Mouse (Mus musculus): ENCODE measurements around the gene Abhd6. TPM values are rescaled to one million over a fixed set of nuclear protein-coding genes. Genes with fewer than 3 reads are reported as not detected.

Abhd6 gene
- 25.9 and 29.8 TPM in 2 replicates for polyA plus RNA-seq (2015; fragmentation: Nextera tagmentation; extraction: Ambion mirVana)

- peaks cover 34% of the 10 kb centered on the region for H3K27me3 ChIP-seq
- peak within 1 kb of the TSS; percentile 74 for H3K27ac ChIP-seq
- H3K4me2 ChIP-seq, result peak within 1 kb of the TSS; percentile 64
- 1% methylated on average over 37 of the region's 38 CpGs for WGBS
- H3K9ac ChIP-seq, result peak within 1 kb of the TSS; percentile 70
- peak within 1 kb of the TSS; percentile 68 for H3K4me3 ChIP-seq
- ATAC-seq, result peak; percentile 91
- no peaks in the 10 kb centered on the region for H3K9me3 ChIP-seq (replicated peaks)
- peaks cover 16% of the 10 kb centered on the region for H3K4me1 ChIP-seq
- H3K36me3 ChIP-seq (ENCODE audit: poor library complexity, severe bottlenecking), result no peaks in the 10 kb centered on the region
These were observed at the start of gene Abhd6 for GRCm38 (mm10) chr14:8002432-8003092. TSS of gene Abhd6 (plus strand) at chr14:8002902.

DNA sequence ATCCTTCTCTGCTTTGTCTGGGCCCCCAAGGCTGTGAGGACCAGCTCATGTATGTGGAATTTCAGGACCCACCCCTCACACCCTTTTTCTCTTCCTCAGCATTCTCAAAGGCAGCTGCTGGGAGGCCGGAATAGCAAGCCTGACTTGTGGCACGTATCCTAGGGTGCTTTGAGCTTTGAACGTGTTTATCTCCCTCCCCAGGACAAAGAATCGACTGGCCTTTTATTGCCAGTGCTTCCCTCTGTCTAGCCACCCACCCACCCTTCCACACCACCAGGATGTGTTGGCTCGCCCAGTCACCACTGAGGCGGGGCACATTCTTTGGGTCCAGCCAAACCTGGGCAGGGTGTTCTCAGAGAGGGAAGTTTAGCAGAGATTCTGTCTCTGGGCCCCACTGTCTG lies 48.6 kb upstream of the Abhd6 start:
- H3K4me3 ChIP-seq, result no peak overlapping the region
- 32% methylated on average over 6 of the region's 6 CpGs for WGBS
- H3K4me1 ChIP-seq, result peaks cover 20% of the 10 kb centered on the region; the same call in 1 of the 2 replicates
- no peak overlapping the region for H3K4me2 ChIP-seq
- ATAC-seq, result no peak
- H3K27me3 ChIP-seq, result no peaks in the 10 kb centered on the region
- no peaks in the 10 kb centered on the region for H3K9me3 ChIP-seq (replicated peaks)
- H3K27ac ChIP-seq, result no peak overlapping the region
- H3K36me3 ChIP-seq (ENCODE audit: poor library complexity, severe bottlenecking), result peaks cover 29% of the 10 kb centered on the region
- H3K9ac ChIP-seq, result no peak overlapping the region

DNA sequence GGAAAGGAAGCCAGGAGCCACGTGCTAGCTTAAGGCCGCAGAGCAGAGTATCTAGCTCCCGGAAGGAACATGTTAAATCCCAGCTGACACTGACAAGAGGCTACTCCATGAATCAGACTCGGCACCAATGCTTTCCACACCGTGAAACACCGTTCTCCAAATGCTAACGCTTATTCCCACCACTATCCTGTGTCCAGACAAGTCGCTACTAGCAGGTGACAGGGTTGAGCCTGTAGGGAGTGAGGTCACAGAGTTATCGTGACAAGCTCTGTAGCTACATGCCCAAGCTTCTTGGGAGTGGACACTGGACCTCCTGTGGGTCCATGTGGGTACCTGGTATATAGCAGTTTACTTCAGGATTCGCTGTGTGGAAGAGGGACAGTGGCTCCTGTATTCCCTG lies 46.3 kb upstream of the Abhd6 start:
- H3K9ac ChIP-seq, result no peak overlapping the region
- H3K4me3 ChIP-seq, result no peak overlapping the region
- H3K27ac ChIP-seq, result no peak overlapping the region
- WGBS, result 86% methylated on average over 10 of the region's 10 CpGs
- ATAC-seq, result no peak
- H3K9me3 ChIP-seq (replicated peaks), result no peaks in the 10 kb centered on the region
- peaks cover 22% of the 10 kb centered on the region; the same call in 1 of the 2 replicates for H3K4me1 ChIP-seq
- H3K27me3 ChIP-seq, result no peaks in the 10 kb centered on the region
- H3K4me2 ChIP-seq, result no peak overlapping the region
- peaks cover 7% of the 10 kb centered on the region for H3K36me3 ChIP-seq (ENCODE audit: poor library complexity, severe bottlenecking)

DNA sequence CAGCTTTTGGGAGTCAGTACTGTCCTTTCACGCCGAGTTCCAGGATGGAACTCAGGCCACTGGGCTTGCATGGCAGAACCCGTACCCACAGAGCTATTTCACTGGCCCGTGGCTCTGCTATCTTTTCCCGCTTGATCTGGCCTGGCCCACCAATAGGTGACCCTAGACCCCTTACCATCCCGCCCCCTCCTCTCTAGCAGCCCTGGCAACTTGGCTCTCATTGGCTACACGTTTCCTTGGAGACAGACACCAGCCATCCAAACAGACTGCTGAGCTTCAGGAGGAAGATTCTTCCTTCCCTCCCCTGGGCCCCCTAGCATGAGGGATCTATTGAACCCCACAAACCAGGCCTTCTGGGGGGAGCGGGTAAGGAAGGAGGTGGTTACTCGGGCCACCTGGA lies 45.7 kb upstream of the Abhd6 start, which contains the start of gene Gm45521:
TSS of gene Gm45521 (plus strand) at position 240 of the 400 bp plus-strand sequence.
- H3K27me3 ChIP-seq, result no peaks in the 10 kb centered on the region
- H3K4me1 ChIP-seq, result peaks cover 24% of the 10 kb centered on the region; the same call in 1 of the 2 replicates
- peaks cover under 1% of the 10 kb centered on the region; the same call in 1 of the 2 replicates for H3K36me3 ChIP-seq (ENCODE audit: poor library complexity, severe bottlenecking)
- 49% methylated on average over 9 of the region's 9 CpGs for WGBS
- peak; percentile 31; the same call in 1 of the 2 replicates for ATAC-seq
- H3K9me3 ChIP-seq (replicated peaks), result no peaks in the 10 kb centered on the region
- H3K27ac ChIP-seq, result no peak within 1 kb of the TSS
- no peak within 1 kb of the TSS for H3K4me3 ChIP-seq
- no peak within 1 kb of the TSS for H3K9ac ChIP-seq
- no peak within 1 kb of the TSS for H3K4me2 ChIP-seq

DNA sequence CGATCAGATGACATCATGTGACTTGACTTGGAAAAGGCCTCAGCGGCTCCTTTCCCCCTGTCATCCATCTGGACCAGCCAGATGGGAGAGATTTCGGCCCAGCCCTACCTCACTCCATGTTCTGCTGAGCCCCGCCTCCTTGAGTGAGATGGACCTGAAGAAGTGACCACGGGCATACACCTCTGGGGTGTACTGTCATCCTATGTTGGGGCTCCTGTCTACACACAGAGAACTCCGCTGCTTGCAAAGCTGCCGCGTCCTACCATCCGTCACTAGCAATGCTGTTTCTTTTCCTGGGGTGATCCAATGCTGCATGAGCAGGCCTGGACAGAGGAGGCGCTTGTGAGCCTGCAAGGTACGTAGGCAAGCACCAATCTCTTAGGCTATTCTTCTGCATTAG lies 42.1 kb upstream of the Abhd6 start:
- H3K27ac ChIP-seq, result no peak overlapping the region
- WGBS, result 51% methylated on average over 11 of the region's 11 CpGs
- 0 out of 2 replicates have a peak, but pooled peaks cover 9% of the 10 kb centered on the region for H3K4me1 ChIP-seq
- H3K4me3 ChIP-seq, result no peak overlapping the region
- ATAC-seq, result peak; percentile 57
- H3K9me3 ChIP-seq (replicated peaks), result no peaks in the 10 kb centered on the region
- no peak overlapping the region for H3K9ac ChIP-seq
- H3K27me3 ChIP-seq, result 0 out of 2 replicates have a peak, but pooled peaks cover 3% of the 10 kb centered on the region
- H3K36me3 ChIP-seq (ENCODE audit: poor library complexity, severe bottlenecking), result no peaks in the 10 kb centered on the region
- H3K4me2 ChIP-seq, result no peak overlapping the region

DNA sequence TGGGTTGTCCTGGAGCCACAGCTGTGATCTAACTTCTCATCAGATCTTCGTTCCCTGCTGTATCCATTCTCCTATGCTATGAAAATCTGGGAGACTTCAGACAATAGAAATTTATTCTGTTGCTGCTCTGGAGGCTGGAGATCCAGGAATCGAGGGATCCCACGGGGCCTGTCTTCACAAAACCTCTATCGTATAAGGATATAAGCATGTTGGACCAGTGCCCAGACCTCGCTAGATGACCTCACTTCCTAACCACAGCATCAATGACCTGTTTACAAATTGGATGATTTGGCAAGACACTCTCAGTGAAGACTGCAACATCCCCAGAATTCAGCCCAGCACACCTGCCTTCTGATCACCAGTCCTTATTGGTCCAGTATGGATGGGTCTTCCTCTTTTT lies 41.0 kb upstream of the Abhd6 start:
- Histone ChIP-seq H3K9ac (no peak overlapping the region), H3K36me3 (ENCODE audit: poor library complexity, severe bottlenecking) (no peaks in the 10 kb centered on the region), H3K27ac (no peak overlapping the region), H3K4me3 (no peak overlapping the region), H3K4me2 (no peak overlapping the region), H3K27me3 (0 out of 2 replicates have a peak, but pooled peaks cover 3% of the 10 kb centered on the region), H3K9me3 (replicated peaks) (no peaks in the 10 kb centered on the region), H3K4me1 (0 out of 2 replicates have a peak, but pooled peaks cover 9% of the 10 kb centered on the region)
- WGBS, result 44% methylated on average over 5 of the region's 5 CpGs
- ATAC-seq, result no peak

DNA sequence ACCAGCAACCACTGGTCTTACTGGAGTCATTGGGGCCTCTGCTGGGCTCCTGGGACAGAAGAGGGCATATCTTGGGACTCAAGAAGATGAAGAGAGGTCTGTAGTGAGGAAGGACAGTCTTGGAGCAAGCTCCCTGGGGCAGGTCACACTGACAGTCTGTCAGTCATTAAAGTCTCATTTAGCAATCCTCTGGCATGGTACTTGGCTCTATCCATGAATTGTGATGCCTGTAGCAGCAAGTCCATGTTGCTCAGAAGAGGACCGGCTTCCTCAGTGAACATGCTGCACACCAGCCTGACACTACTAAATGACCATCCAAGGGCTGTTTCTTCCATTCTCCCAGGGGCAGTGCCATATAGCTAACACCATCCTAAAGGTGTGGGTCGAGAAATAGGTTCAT lies 40.1 kb upstream of the Abhd6 start:
- no peak overlapping the region for H3K9ac ChIP-seq
- H3K4me2 ChIP-seq, result no peak overlapping the region
- 0 out of 2 replicates have a peak, but pooled peaks cover 4% of the 10 kb centered on the region for H3K4me1 ChIP-seq
- no peak for ATAC-seq
- 78% methylated on average over 2 of the region's 2 CpGs for WGBS
- 0 out of 2 replicates have a peak, but pooled peaks cover 3% of the 10 kb centered on the region for H3K27me3 ChIP-seq
- no peak overlapping the region for H3K27ac ChIP-seq
- no peak overlapping the region for H3K4me3 ChIP-seq
- no peaks in the 10 kb centered on the region for H3K36me3 ChIP-seq (ENCODE audit: poor library complexity, severe bottlenecking)
- H3K9me3 ChIP-seq (replicated peaks), result no peaks in the 10 kb centered on the region

- no peak for ATAC-seq
- Histone ChIP-seq H3K4me3 (no peak overlapping the region), H3K4me1 (0 out of 2 replicates have a peak, but pooled peaks cover 4% of the 10 kb centered on the region), H3K9me3 (replicated peaks) (no peaks in the 10 kb centered on the region), H3K9ac (no peak overlapping the region), H3K27ac (no peak overlapping the region), H3K27me3 (0 out of 2 replicates have a peak, but pooled peaks cover 3% of the 10 kb centered on the region), H3K36me3 (ENCODE audit: poor library complexity, severe bottlenecking) (no peaks in the 10 kb centered on the region), H3K4me2 (no peak overlapping the region)
- 70% methylated on average over 7 of the region's 7 CpGs for WGBS
These were observed 39.5 kb upstream of the Abhd6 start for GRCm38 (mm10) chr14:7963160-7963559.

GRCm38 (mm10) chr14:7964219-7964889 lies 38.3 kb upstream of the Abhd6 start:
- no peak overlapping the region for H3K4me2 ChIP-seq
- no peak overlapping the region for H3K9ac ChIP-seq
- H3K9me3 ChIP-seq (replicated peaks), result no peaks in the 10 kb centered on the region
- WGBS, result 54% methylated on average over 11 of the region's 11 CpGs
- H3K27me3 ChIP-seq, result 0 out of 2 replicates have a peak, but pooled peaks cover 3% of the 10 kb centered on the region
- peak; percentile 75 for ATAC-seq
- H3K4me1 ChIP-seq, result 0 out of 2 replicates have a peak, but pooled peaks cover 4% of the 10 kb centered on the region
- H3K36me3 ChIP-seq (ENCODE audit: poor library complexity, severe bottlenecking), result no peaks in the 10 kb centered on the region
- H3K27ac ChIP-seq, result no peak overlapping the region
- H3K4me3 ChIP-seq, result no peak overlapping the region

DNA sequence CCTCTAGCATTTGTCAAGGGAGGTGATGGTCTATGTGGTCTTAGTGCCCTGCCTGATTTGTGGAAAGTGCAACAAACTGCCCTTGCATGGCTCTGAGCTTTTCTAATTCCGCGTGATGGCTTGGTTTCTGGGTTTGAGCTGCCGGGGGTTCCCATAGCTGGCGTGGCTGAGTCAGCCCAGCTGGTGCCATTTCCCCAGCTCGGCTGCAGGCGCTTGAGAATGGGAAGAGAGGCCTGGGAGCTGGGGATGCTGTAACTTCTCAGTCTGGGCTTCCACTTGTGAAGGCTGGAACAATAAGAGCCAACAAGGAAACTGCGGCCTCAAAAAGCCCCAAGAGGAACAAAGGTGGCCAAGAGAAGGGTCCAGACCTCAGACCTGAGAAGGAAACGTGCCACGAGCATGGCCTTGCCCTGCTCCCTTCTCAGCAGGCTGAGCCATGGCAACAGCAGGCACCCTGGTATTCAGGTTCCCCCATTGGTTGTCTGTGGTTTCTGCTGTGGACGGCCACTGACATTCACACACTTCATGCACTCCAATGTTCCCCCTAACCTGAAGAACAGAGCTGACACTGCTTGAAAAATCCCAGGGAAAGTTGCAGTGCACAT lies 30.7 kb upstream of the Abhd6 start:
- no peaks in the 10 kb centered on the region for H3K27me3 ChIP-seq
- 73% methylated on average over 10 of the region's 10 CpGs for WGBS
- H3K27ac ChIP-seq, result no peak overlapping the region
- H3K36me3 ChIP-seq (ENCODE audit: poor library complexity, severe bottlenecking), result no peaks in the 10 kb centered on the region
- H3K4me3 ChIP-seq, result no peak overlapping the region
- no peak overlapping the region for H3K9ac ChIP-seq
- no peak overlapping the region for H3K4me2 ChIP-seq
- no peak for ATAC-seq
- no peaks in the 10 kb centered on the region for H3K4me1 ChIP-seq
- H3K9me3 ChIP-seq (replicated peaks), result no peaks in the 10 kb centered on the region

DNA sequence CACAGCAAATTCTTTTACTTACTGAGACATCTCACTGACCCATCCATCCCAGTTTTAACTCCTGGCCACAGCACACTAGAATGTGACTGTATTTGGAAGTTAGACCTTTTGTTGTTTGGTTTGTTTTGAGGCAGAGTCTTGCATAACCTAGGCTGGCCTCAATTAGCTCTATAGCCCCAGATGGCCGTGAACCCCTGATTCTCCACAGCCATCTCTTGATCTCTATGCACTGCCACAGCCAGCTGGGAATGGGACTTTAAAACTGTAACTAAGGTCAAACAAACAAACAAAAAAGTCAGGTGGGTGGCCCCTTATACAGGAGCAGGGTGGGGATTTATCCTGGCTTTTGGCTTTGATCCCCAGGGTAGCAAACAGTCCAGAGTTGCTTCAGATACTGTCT lies 28.1 kb upstream of the Abhd6 start:
- Histone ChIP-seq H3K27me3 (no peaks in the 10 kb centered on the region), H3K4me2 (no peak overlapping the region), H3K4me3 (no peak overlapping the region), H3K9ac (no peak overlapping the region), H3K36me3 (ENCODE audit: poor library complexity, severe bottlenecking) (no peaks in the 10 kb centered on the region), H3K9me3 (replicated peaks) (no peaks in the 10 kb centered on the region), H3K4me1 (no peaks in the 10 kb centered on the region), H3K27ac (no peak overlapping the region)
- no peak for ATAC-seq
- 94% methylated on average over 1 of the region's 1 CpGs for WGBS

DNA sequence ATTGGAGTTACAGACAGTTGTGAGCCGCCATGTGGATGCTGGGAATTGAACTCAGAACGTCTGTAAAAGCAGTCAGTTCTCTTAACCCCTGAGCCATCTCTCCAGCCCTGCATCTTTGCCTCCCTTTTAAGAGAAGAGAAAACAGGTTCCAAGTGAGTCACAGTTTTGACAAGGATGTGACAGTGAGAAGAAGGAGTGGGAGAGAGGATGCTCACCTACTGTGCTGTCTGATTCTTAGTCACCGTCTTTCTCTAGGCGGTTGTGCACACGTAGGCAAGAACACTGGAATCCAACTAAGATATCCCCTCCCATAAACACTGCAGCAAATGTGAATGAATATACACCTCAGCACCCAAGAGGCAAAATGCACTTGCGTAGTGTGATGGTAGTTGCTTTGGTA lies 27.5 kb upstream of the Abhd6 start:
- no peaks in the 10 kb centered on the region for H3K36me3 ChIP-seq (ENCODE audit: poor library complexity, severe bottlenecking)
- no peaks in the 10 kb centered on the region for H3K27me3 ChIP-seq
- no peak overlapping the region for H3K9ac ChIP-seq
- WGBS, result 85% methylated on average over 6 of the region's 6 CpGs
- H3K4me2 ChIP-seq, result no peak overlapping the region
- no peak overlapping the region for H3K4me3 ChIP-seq
- no peaks in the 10 kb centered on the region for H3K9me3 ChIP-seq (replicated peaks)
- ATAC-seq, result no peak
- no peak overlapping the region for H3K27ac ChIP-seq
- no peaks in the 10 kb centered on the region for H3K4me1 ChIP-seq

Measured in forebrain, embryonic 13.5 days (tissue).